Mouse (Mus musculus): ENCODE results near the gene Ankrd6. TPM values are rescaled to one million over a fixed set of nuclear protein-coding genes. Genes with fewer than 3 reads are reported as not detected.

Ankrd6 gene
- total and polyA plus RNA-seq, 3 experiments: 1.1 to 1.8 TPM; not detected in 1

DNA sequence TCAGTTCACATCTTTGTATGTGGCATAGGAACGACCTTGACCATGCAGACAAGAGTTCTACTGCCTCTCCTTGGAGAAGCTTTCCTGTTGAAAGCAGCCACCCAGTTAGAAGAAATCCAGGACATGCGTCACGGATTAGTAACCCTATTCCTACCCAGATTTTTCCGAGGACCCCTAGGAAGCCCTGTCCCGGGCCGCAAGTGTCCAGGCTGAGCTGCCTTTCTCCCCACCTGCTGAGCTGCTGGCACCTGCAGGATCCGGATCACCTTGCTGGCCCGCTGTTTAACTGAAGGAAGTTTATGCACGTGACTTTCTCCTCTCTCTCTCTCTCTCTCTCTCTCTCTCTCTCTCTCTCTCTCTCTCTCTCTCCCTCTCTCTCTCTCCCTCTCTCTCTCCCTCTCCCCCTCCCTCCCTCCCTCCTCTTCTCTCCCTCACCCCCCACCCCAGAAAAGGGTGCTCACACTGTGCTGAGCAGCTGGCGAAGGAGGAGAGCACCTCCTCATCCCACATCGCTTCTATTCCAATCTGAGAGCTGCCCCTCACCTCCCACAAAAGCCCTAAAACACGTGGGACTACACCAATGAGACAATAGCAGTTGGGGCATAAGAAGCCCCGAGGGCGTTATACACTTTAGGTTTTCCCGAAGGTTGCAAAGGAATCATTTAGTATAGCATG lies 31.5 kb upstream of the Ankrd6 start:
- H3K9ac ChIP-seq (ENCODE audit: control insufficient read depth, low read depth, low read length, poor library complexity, severe bottlenecking): no peak overlapping the region
- H3K79me2 ChIP-seq (ENCODE audit: control insufficient read depth, insufficient read depth, low read length, poor library complexity): no peaks in the 10 kb centered on the region
- no peaks in the 10 kb centered on the region for H3K9me3 ChIP-seq (replicated peaks; ENCODE audit: insufficient read depth, low read length)
- TF ChIP-seq ZNF384 (IDR thresholded peaks at IDR 0.05; ENCODE audit: low read depth, low read length): no peak
- TF ChIP-seq MEF2A (IDR thresholded peaks at IDR 0.05; ENCODE audit: extremely low read depth, insufficient replicate concordance, low read depth, low read length, poor library complexity, severe bottlenecking): no peak
- no peak for TF ChIP-seq SMC3 (IDR thresholded peaks at IDR 0.05; ENCODE audit: low read depth, low read length)
- no peak for TF ChIP-seq EP300 (IDR thresholded peaks at IDR 0.05; ENCODE audit: low read depth in 1 of 2, low read length in 2 of 2)
- TF ChIP-seq MAZ (IDR thresholded peaks at IDR 0.05; ENCODE audit: low read depth, low read length): no peak
- no peak overlapping the region for H3K27ac ChIP-seq (ENCODE audit: control insufficient read depth, low read depth, low read length)
- H3K36me3 ChIP-seq (ENCODE audit: control insufficient read depth in 1 of 2, insufficient read depth in 2 of 2, low read length in 2 of 2): peaks cover 0 to 3% of the 10 kb centered on the region in 2 experiments; a peak in 1 of 4 replicates
- H3K4me3 ChIP-seq (ENCODE audit: control insufficient read depth in 1 of 2, insufficient read depth in 1 of 2, low read depth in 2 of 2, low read length in 2 of 2): no peak overlapping the region
- no peak for DNase-seq (ENCODE audit: low read depth, low spot score)
- H3K27me3 ChIP-seq (ENCODE audit: control insufficient read depth in 1 of 2, insufficient read depth in 2 of 2, low read length in 2 of 2): no peaks in the 10 kb centered on the region
- peaks cover 0 to 6% of the 10 kb centered on the region in 2 experiments; a peak in 2 of 4 replicates for H3K4me1 ChIP-seq (ENCODE audit: control insufficient read depth in 1 of 2, insufficient read depth in 2 of 2, low read length in 2 of 2)

DNA sequence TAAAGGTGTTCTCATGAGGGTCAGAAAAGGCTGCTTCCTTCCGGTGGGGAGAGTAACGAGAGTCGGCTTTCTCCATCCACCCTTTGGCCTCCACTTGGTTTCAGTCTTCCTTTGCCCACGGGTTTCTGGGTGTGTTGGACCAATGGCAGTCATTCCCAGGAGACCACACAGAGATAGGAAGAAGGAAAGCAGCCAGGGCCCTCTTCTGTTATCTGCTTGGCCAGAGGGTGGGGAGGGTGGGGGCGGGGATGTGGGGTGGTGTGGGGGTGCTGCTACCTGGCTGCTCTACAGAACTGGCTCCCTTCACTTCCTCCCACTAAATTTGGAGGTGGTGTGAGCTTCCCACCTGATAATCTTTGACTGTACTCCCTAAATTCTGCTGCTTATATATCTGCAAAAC lies 31.0 kb upstream of the Ankrd6 start:
- peaks cover 0 to 6% of the 10 kb centered on the region in 2 experiments; a peak in 1 of 4 replicates for H3K4me1 ChIP-seq (ENCODE audit: control insufficient read depth in 1 of 2, insufficient read depth in 2 of 2, low read length in 2 of 2)
- no peak overlapping the region for H3K4me3 ChIP-seq (ENCODE audit: control insufficient read depth in 1 of 2, insufficient read depth in 1 of 2, low read depth in 2 of 2, low read length in 2 of 2)
- no peak overlapping the region for H3K9ac ChIP-seq (ENCODE audit: control insufficient read depth, low read depth, low read length, poor library complexity, severe bottlenecking)
- TF ChIP-seq MYC (IDR thresholded peaks at IDR 0.05; ENCODE audit: low read depth, low read length) (no peak), USF1 (IDR thresholded peaks at IDR 0.05; ENCODE audit: low read depth, low read length) (no peak), KAT2A (conservative IDR thresholded peaks at IDR 0.05; ENCODE audit: low read depth, low read length) (no peak), EP300 (IDR thresholded peaks at IDR 0.05; ENCODE audit: low read depth in 1 of 2, low read length in 2 of 2) (no peak), POLR2AphosphoS5 (IDR thresholded peaks at IDR 0.05; ENCODE audit: borderline replicate concordance, low read depth, low read length) (no peak)
- H3K27ac ChIP-seq (ENCODE audit: control insufficient read depth, low read depth, low read length): no peak overlapping the region
- DNase-seq (ENCODE audit: low read depth, low spot score): no peak
- H3K27me3 ChIP-seq (ENCODE audit: control insufficient read depth in 1 of 2, insufficient read depth in 2 of 2, low read length in 2 of 2): no peaks in the 10 kb centered on the region
- no peaks in the 10 kb centered on the region for H3K9me3 ChIP-seq (replicated peaks; ENCODE audit: insufficient read depth, low read length)
- H3K36me3 ChIP-seq (ENCODE audit: control insufficient read depth in 1 of 2, insufficient read depth in 2 of 2, low read length in 2 of 2): peaks cover 0 to 2% of the 10 kb centered on the region in 2 experiments; a peak in 1 of 4 replicates
- H3K79me2 ChIP-seq (ENCODE audit: control insufficient read depth, insufficient read depth, low read length, poor library complexity): no peaks in the 10 kb centered on the region

DNA sequence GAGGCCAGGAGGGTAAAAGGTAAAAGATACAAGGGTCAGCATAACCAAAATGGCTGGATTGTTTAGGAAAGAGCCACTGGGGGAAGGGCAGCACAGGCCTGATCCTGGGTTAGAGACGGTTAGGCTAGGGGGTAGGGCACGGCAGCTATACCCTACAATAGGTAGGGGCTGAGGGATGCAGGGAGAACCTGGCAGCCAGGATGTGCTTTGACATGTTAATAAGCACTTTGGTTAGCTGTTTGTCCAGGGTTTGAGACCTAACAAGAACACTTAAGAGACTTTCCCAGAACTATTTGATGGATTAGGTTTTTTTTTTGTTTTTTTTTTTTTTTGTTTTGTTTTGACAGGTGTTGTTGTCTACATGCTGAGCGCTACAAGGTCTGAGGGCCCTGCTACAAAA lies 29.4 kb upstream of the Ankrd6 start:
- Histone ChIP-seq H3K9me3 (replicated peaks; ENCODE audit: insufficient read depth, low read length) (no peaks in the 10 kb centered on the region), H3K27me3 (ENCODE audit: control insufficient read depth in 1 of 2, insufficient read depth in 2 of 2, low read length in 2 of 2) (no peaks in the 10 kb centered on the region), H3K36me3 (ENCODE audit: control insufficient read depth in 1 of 2, insufficient read depth in 2 of 2, low read length in 2 of 2) (peaks cover 0 to 2% of the 10 kb centered on the region in 2 experiments; a peak in 1 of 4 replicates), H3K4me3 (ENCODE audit: control insufficient read depth in 1 of 2, insufficient read depth in 1 of 2, low read depth in 2 of 2, low read length in 2 of 2) (no peak overlapping the region), H3K79me2 (ENCODE audit: control insufficient read depth, insufficient read depth, low read length, poor library complexity) (no peaks in the 10 kb centered on the region), H3K4me1 (ENCODE audit: control insufficient read depth in 1 of 2, insufficient read depth in 2 of 2, low read length in 2 of 2) (peaks cover 0 to 4% of the 10 kb centered on the region in 2 experiments; a peak in 1 of 4 replicates), H3K9ac (ENCODE audit: control insufficient read depth, low read depth, low read length, poor library complexity, severe bottlenecking) (no peak overlapping the region), H3K27ac (ENCODE audit: control insufficient read depth, low read depth, low read length) (no peak overlapping the region)
- TF ChIP-seq MEF2A (IDR thresholded peaks at IDR 0.05; ENCODE audit: extremely low read depth, insufficient replicate concordance, low read depth, low read length, poor library complexity, severe bottlenecking) (no peak), TBP (IDR thresholded peaks at IDR 0.05; ENCODE audit: low read depth, low read length) (no peak), KAT2A (conservative IDR thresholded peaks at IDR 0.05; ENCODE audit: low read depth, low read length) (no peak), MAZ (IDR thresholded peaks at IDR 0.05; ENCODE audit: low read depth, low read length) (no peak), ELF1 (IDR thresholded peaks at IDR 0.05; ENCODE audit: low read depth, low read length) (no peak), BHLHE40 (IDR thresholded peaks at IDR 0.05; ENCODE audit: borderline replicate concordance, low read depth, low read length) (no peak), SMC3 (IDR thresholded peaks at IDR 0.05; ENCODE audit: low read depth, low read length) (no peak), POLR2AphosphoS2 (IDR thresholded peaks at IDR 0.05; ENCODE audit: low read length) (no peak), NRF1 (IDR thresholded peaks at IDR 0.05; ENCODE audit: insufficient read depth, low read depth, low read length, poor library complexity, severe bottlenecking) (no peak), POLR2AphosphoS5 (IDR thresholded peaks at IDR 0.05; ENCODE audit: borderline replicate concordance, low read depth, low read length) (no peak), MAX (IDR thresholded peaks at IDR 0.05; ENCODE audit: low read length) (no peak), ETS1 (IDR thresholded peaks at IDR 0.05; ENCODE audit: low read depth, low read length) (no peak), TCF12 (IDR thresholded peaks at IDR 0.05; ENCODE audit: low read depth, low read length) (no peak), TAL1 (IDR thresholded peaks at IDR 0.05; ENCODE audit: low read length) (no peak), MAFK (IDR thresholded peaks at IDR 0.05; ENCODE audit: borderline replicate concordance, low read depth, low read length) (no peak), HCFC1 (IDR thresholded peaks at IDR 0.05; ENCODE audit: low read depth, low read length) (no peak), MXI1 (IDR thresholded peaks at IDR 0.05; ENCODE audit: low read depth, low read length) (no peak), USF1 (IDR thresholded peaks at IDR 0.05; ENCODE audit: low read depth, low read length) (no peak), GATA1 (IDR thresholded peaks at IDR 0.05; ENCODE audit: low read depth, low read length) (no peak)
- DNase-seq (ENCODE audit: low read depth, low spot score): no peak
